Mouse (Mus musculus) stomach, embryonic 14.5 days (tissue): Measurements from ENCODE around the gene Aunip. TPM values are rescaled to one million over a fixed set of nuclear protein-coding genes. Genes with fewer than 3 reads are reported as not detected.

Experiments used
- ATAC-seq: fragments of 200-750 bp; cut with Nextera tagmentation; 2 replicates; pipeline ENCODE4 v1.8.0; 2017; ENCODE audit warnings: low read depth, moderate TSS enrichment; ENCODE audit not compliant: insufficient number of reproducible peaks, insufficient read depth, low FRiP score
- H3K27ac ChIP-seq: fragments of 300-500 bp; sonication (generic); 2 replicates; pipeline ENCODE4 v1.5.1; 2014; ENCODE audit warnings: mild to moderate bottlenecking, low read length, moderate library complexity, mixed read lengths
- H3K27me3 ChIP-seq: fragments of 300-500 bp; sonication (generic); 2 replicates; pipeline ENCODE4 v1.6.1; 2014; ENCODE audit warnings: low read length, control low read depth, mixed read lengths; ENCODE audit not compliant: control insufficient read depth, insufficient read depth
- H3K36me3 ChIP-seq: fragments of 300-500 bp; sonication (generic); 2 replicates; pipeline ENCODE4 v1.6.1; 2014; ENCODE audit warnings: mild to moderate bottlenecking, control low read depth, low read length, moderate library complexity, mixed read lengths; ENCODE audit not compliant: control insufficient read depth, insufficient read depth
- H3K4me1 ChIP-seq: fragments of 300-500 bp; sonication (generic); 2 replicates; pipeline ENCODE4 v1.6.1; 2014; ENCODE audit warnings: low read length, control low read depth, mixed read lengths; ENCODE audit not compliant: control insufficient read depth, insufficient read depth
- H3K4me2 ChIP-seq: fragments of 300-500 bp; sonication (generic); replicated peaks from 2 replicates; pipeline ENCODE4 v1.6.1; 2014; ENCODE audit warnings: low read depth, low read length, control low read depth
- H3K4me3 ChIP-seq: fragments of 300-500 bp; sonication (generic); 2 replicates; pipeline ENCODE4 v1.5.1; 2014; ENCODE audit warnings: low read depth, low read length, control low read depth
- H3K9ac ChIP-seq: fragments of 300-500 bp; sonication (generic); replicated peaks from 2 replicates; pipeline ENCODE4 v1.6.1; 2014; ENCODE audit warnings: low read depth, mild to moderate bottlenecking, control low read depth, low read length, moderate library complexity, mixed read lengths
- H3K9me3 ChIP-seq: fragments of 300-500 bp; sonication (generic); 2 replicates; pipeline ENCODE4 v1.6.1; 2016; ENCODE audit warnings: low read depth, low read length, control low read depth; ENCODE audit not compliant: control insufficient read depth
- WGBS: fragments of 180-500 bp; shearing (Covaris S2); extraction: QIAGEN DNeasy Blood & Tissue Kit; methylation state at CpG from one replicate; pipeline ENCODE4 v1.1.7; 2014; 5-methylcytosine and 5-hydroxymethylcytosine counted together
- polyA plus RNA-seq: library from polyadenylated mRNA; unstranded; fragments of >200 nt; fragmentation: Nextera tagmentation; extraction: Ambion mirVana; gene quantifications from 2 replicates; pipeline ENCODE4 v1.2.1, GENCODE M21; 2014

The Aunip gene
- 4.6 and 5.4 TPM in 2 replicates for polyA plus RNA-seq

- H3K36me3 ChIP-seq, result no peaks in the 10 kb centered on the region
- peak; percentile 94 for ATAC-seq
- peak within 1 kb of the TSS; percentile 60 for H3K4me3 ChIP-seq
- no peak within 1 kb of the TSS for H3K27ac ChIP-seq
- WGBS, result 1% methylated on average over 42 of the region's 42 CpGs
- H3K9me3 ChIP-seq, result no peaks in the 10 kb centered on the region
- H3K27me3 ChIP-seq, result no peaks in the 10 kb centered on the region
- H3K4me1 ChIP-seq, result peaks cover 6% of the 10 kb centered on the region; the same call in 1 of the 2 replicates
- peak within 1 kb of the TSS; percentile 38; the same call in 1 of the 2 replicates for H3K9ac ChIP-seq
- H3K4me2 ChIP-seq, result peak within 1 kb of the TSS; percentile 85
Measured at GRCm38 (mm10) chr4:134510845-134511411, at the start of gene Aunip. TSS of gene Aunip (plus strand) at chr4:134510999.

GRCm38 (mm10) chr4:134461252-134461651 is 49.5 kb upstream of the Aunip start:
- H3K27me3 ChIP-seq, result no peaks in the 10 kb centered on the region
- 75% methylated on average over 5 of the region's 5 CpGs for WGBS
- H3K4me3 ChIP-seq, result no peak overlapping the region
- H3K9ac ChIP-seq, result no peak overlapping the region
- H3K4me2 ChIP-seq, result no peak overlapping the region
- no peak for ATAC-seq
- H3K27ac ChIP-seq, result no peak overlapping the region
- no peaks in the 10 kb centered on the region for H3K9me3 ChIP-seq
- H3K36me3 ChIP-seq, result no peaks in the 10 kb centered on the region
- H3K4me1 ChIP-seq, result no peaks in the 10 kb centered on the region

- H3K27ac ChIP-seq, result no peak overlapping the region
- no peak overlapping the region for H3K4me2 ChIP-seq
- peaks cover 1% of the 10 kb centered on the region; the same call in 1 of the 2 replicates for H3K36me3 ChIP-seq
- H3K27me3 ChIP-seq, result no peaks in the 10 kb centered on the region
- no peak for ATAC-seq
- no peak overlapping the region for H3K4me3 ChIP-seq
- H3K4me1 ChIP-seq, result peaks cover 2% of the 10 kb centered on the region; the same call in 1 of the 2 replicates
- WGBS, result 44% methylated on average over 12 of the region's 12 CpGs
- no peak overlapping the region for H3K9ac ChIP-seq
- H3K9me3 ChIP-seq, result no peaks in the 10 kb centered on the region
Measured at GRCm38 (mm10) chr4:134465789-134466188, 45.0 kb upstream of the Aunip start.

- H3K9ac ChIP-seq, result no peak overlapping the region
- no peak overlapping the region for H3K27ac ChIP-seq
- H3K9me3 ChIP-seq, result no peaks in the 10 kb centered on the region
- peaks cover 2% of the 10 kb centered on the region; the same call in 1 of the 2 replicates for H3K4me1 ChIP-seq
- no peak for ATAC-seq
- H3K4me3 ChIP-seq, result peak overlapping the region; percentile 94; the same call in 1 of the 2 replicates
- WGBS, result 57% methylated on average over 11 of the region's 11 CpGs
- no peaks in the 10 kb centered on the region for H3K27me3 ChIP-seq
- H3K36me3 ChIP-seq, result peaks cover 10% of the 10 kb centered on the region
- H3K4me2 ChIP-seq, result no peak overlapping the region
Measured at GRCm38 (mm10) chr4:134466381-134467262, 44.2 kb upstream of the Aunip start.

- Histone ChIP-seq H3K4me1 (peaks cover 2% of the 10 kb centered on the region; the same call in 1 of the 2 replicates), H3K4me2 (peak overlapping the region; percentile 88), H3K4me3 (peak overlapping the region; percentile 94), H3K9me3 (no peaks in the 10 kb centered on the region), H3K27me3 (no peaks in the 10 kb centered on the region), H3K36me3 (peaks cover 20% of the 10 kb centered on the region), H3K27ac (peak overlapping the region; percentile 4; the same call in 1 of the 2 replicates), H3K9ac (peak overlapping the region; percentile 43)
- no peak; the same call in 1 of the 2 replicates for ATAC-seq
- WGBS, result 0% methylated on average over 31 of the region's 31 CpGs
Measured at GRCm38 (mm10) chr4:134467435-134468214, 43.2 kb upstream of the Aunip start.

- Histone ChIP-seq H3K4me1 (peaks cover 2% of the 10 kb centered on the region; the same call in 1 of the 2 replicates), H3K9me3 (no peaks in the 10 kb centered on the region), H3K4me3 (peak within 1 kb of the TSS; percentile 94), H3K27me3 (no peaks in the 10 kb centered on the region), H3K27ac (peak within 1 kb of the TSS; percentile 96), H3K4me2 (peak within 1 kb of the TSS; percentile 88), H3K36me3 (peaks cover 25% of the 10 kb centered on the region), H3K9ac (peak within 1 kb of the TSS; percentile 94)
- peak; percentile 98 for ATAC-seq
- under 1% methylated on average over 31 of the region's 31 CpGs for WGBS
Measured at GRCm38 (mm10) chr4:134468215-134468575, 42.6 kb upstream of the Aunip start, which contains the start of gene Stmn1. TSS of gene Stmn1 (plus strand) at chr4:134468320.

- H3K4me1 ChIP-seq, result peaks cover 2% of the 10 kb centered on the region; the same call in 1 of the 2 replicates
- peak overlapping the region; percentile 94 for H3K9ac ChIP-seq
- no peaks in the 10 kb centered on the region for H3K27me3 ChIP-seq
- peak overlapping the region; percentile 94 for H3K4me3 ChIP-seq
- peak overlapping the region; percentile 88 for H3K4me2 ChIP-seq
- H3K36me3 ChIP-seq, result peaks cover 26% of the 10 kb centered on the region
- under 1% methylated on average over 68 of the region's 68 CpGs for WGBS
- H3K27ac ChIP-seq, result peak overlapping the region; percentile 96
- H3K9me3 ChIP-seq, result no peaks in the 10 kb centered on the region
- ATAC-seq, result peak; percentile 88
Measured at GRCm38 (mm10) chr4:134468578-134469266, 42.1 kb upstream of the Aunip start.
